Mouse (Mus musculus): Measurements from ENCODE around the gene Prpf38a. TPM values are rescaled to one million over a fixed set of nuclear protein-coding genes. Genes with fewer than 3 reads are reported as not detected.

The Prpf38a gene
- polyA plus RNA-seq (2015; fragmentation: Nextera tagmentation; extraction: Ambion mirVana) = 40.4 and 42.1 TPM in 2 replicates

- Histone ChIP-seq H3K4me1 (ENCODE audit: insufficient read depth, low read depth, low read length) (no peaks in the 10 kb centered on the region), H3K9ac (replicated peaks; ENCODE audit: low read depth) (peak within 1 kb of the TSS; percentile 46), H3K4me2 (replicated peaks; ENCODE audit: low read depth, low read length) (peak within 1 kb of the TSS; percentile 79), H3K4me3 (ENCODE audit: low read depth, low read length) (peak within 1 kb of the TSS; percentile 66), H3K36me3 (ENCODE audit: insufficient read depth, low read length) (no peaks in the 10 kb centered on the region), H3K27me3 (replicated peaks; ENCODE audit: insufficient read depth, low read length) (no peaks in the 10 kb centered on the region), H3K27ac (ENCODE audit: low read length) (peak within 1 kb of the TSS; percentile 75), H3K9me3 (ENCODE audit: low read length) (no peaks in the 10 kb centered on the region)
- WGBS = under 1% methylated on average over 64 of the region's 64 CpGs
- peak; percentile 100 for ATAC-seq
- DNase-seq (ENCODE audit: low spot score) = peak; percentile 97
- TF ChIP-seq EP300 (IDR thresholded peaks at IDR 0.05) = no peak
- no peak for TF ChIP-seq CTCF (IDR thresholded peaks at IDR 0.05)
These were observed at the start of gene Prpf38a, which contains the start of gene Orc1 for GRCm38 (mm10) chr4:108578840-108579742. TSS of gene Prpf38a (minus strand) at chr4:108579336. TSS of gene Orc1 (plus strand) at chr4:108579423.

GRCm38 (mm10) chr4:108627066-108627465 lies 47.9 kb upstream of the Prpf38a start:
- DNase-seq (ENCODE audit: low spot score) = no peak
- no peak overlapping the region for H3K9ac ChIP-seq (replicated peaks; ENCODE audit: low read depth)
- ATAC-seq = no peak
- H3K27ac ChIP-seq (ENCODE audit: low read length) = no peak overlapping the region
- no peak overlapping the region for H3K4me2 ChIP-seq (replicated peaks; ENCODE audit: low read depth, low read length)
- H3K4me3 ChIP-seq (ENCODE audit: low read depth, low read length) = no peak overlapping the region
- TF ChIP-seq CTCF (IDR thresholded peaks at IDR 0.05) (no peak), EP300 (IDR thresholded peaks at IDR 0.05) (no peak)
- no peaks in the 10 kb centered on the region for H3K4me1 ChIP-seq (ENCODE audit: insufficient read depth, low read depth, low read length)
- 73% methylated on average over 5 of the region's 5 CpGs for WGBS
- peaks cover 48% of the 10 kb centered on the region for H3K36me3 ChIP-seq (ENCODE audit: insufficient read depth, low read length)
- no peaks in the 10 kb centered on the region for H3K27me3 ChIP-seq (replicated peaks; ENCODE audit: insufficient read depth, low read length)
- no peaks in the 10 kb centered on the region for H3K9me3 ChIP-seq (ENCODE audit: low read length)

- ATAC-seq (no peak), DNase-seq (ENCODE audit: low spot score) (no peak)
- H3K27ac ChIP-seq (ENCODE audit: low read length) = no peak overlapping the region
- H3K27me3 ChIP-seq (replicated peaks; ENCODE audit: insufficient read depth, low read length) = no peaks in the 10 kb centered on the region
- H3K4me1 ChIP-seq (ENCODE audit: insufficient read depth, low read depth, low read length) = peaks cover 9% of the 10 kb centered on the region; the same call in 1 of the 2 replicates
- WGBS = 95% methylated on average over 6 of the region's 6 CpGs
- H3K9me3 ChIP-seq (ENCODE audit: low read length) = no peaks in the 10 kb centered on the region
- no peak overlapping the region for H3K4me2 ChIP-seq (replicated peaks; ENCODE audit: low read depth, low read length)
- TF ChIP-seq CTCF (IDR thresholded peaks at IDR 0.05) (peak; percentile 34), EP300 (IDR thresholded peaks at IDR 0.05) (no peak)
- H3K9ac ChIP-seq (replicated peaks; ENCODE audit: low read depth) = no peak overlapping the region
- H3K4me3 ChIP-seq (ENCODE audit: low read depth, low read length) = no peak overlapping the region
- H3K36me3 ChIP-seq (ENCODE audit: insufficient read depth, low read length) = peaks cover 9% of the 10 kb centered on the region; the same call in 1 of the 2 replicates
These were observed 42.4 kb upstream of the Prpf38a start for GRCm38 (mm10) chr4:108621504-108621903.

- ATAC-seq (no peak), DNase-seq (ENCODE audit: low spot score) (peak; percentile 21)
- WGBS = 12% methylated on average over 8 of the region's 8 CpGs
- no peaks in the 10 kb centered on the region for H3K9me3 ChIP-seq (ENCODE audit: low read length)
- peaks cover 9% of the 10 kb centered on the region; the same call in 1 of the 2 replicates for H3K4me1 ChIP-seq (ENCODE audit: insufficient read depth, low read depth, low read length)
- H3K4me2 ChIP-seq (replicated peaks; ENCODE audit: low read depth, low read length) = peak overlapping the region; percentile 85
- peak overlapping the region; percentile 76 for H3K9ac ChIP-seq (replicated peaks; ENCODE audit: low read depth)
- peaks cover 5% of the 10 kb centered on the region; the same call in 1 of the 2 replicates for H3K36me3 ChIP-seq (ENCODE audit: insufficient read depth, low read length)
- H3K4me3 ChIP-seq (ENCODE audit: low read depth, low read length) = peak overlapping the region; percentile 80
- TF ChIP-seq CTCF (IDR thresholded peaks at IDR 0.05) (no peak), EP300 (IDR thresholded peaks at IDR 0.05) (no peak)
- H3K27me3 ChIP-seq (replicated peaks; ENCODE audit: insufficient read depth, low read length) = no peaks in the 10 kb centered on the region
- H3K27ac ChIP-seq (ENCODE audit: low read length) = peak overlapping the region; percentile 85
These were observed 41.4 kb upstream of the Prpf38a start for GRCm38 (mm10) chr4:108620536-108620935.

- H3K27ac ChIP-seq (ENCODE audit: low read length) = peak within 1 kb of the TSS; percentile 85
- no peaks in the 10 kb centered on the region for H3K27me3 ChIP-seq (replicated peaks; ENCODE audit: insufficient read depth, low read length)
- H3K4me1 ChIP-seq (ENCODE audit: insufficient read depth, low read depth, low read length) = peaks cover 9% of the 10 kb centered on the region; the same call in 1 of the 2 replicates
- WGBS = under 1% methylated on average over 72 of the region's 86 CpGs
- ATAC-seq (peak; percentile 97), DNase-seq (ENCODE audit: low spot score) (peak; percentile 96)
- no peak for TF ChIP-seq EP300 (IDR thresholded peaks at IDR 0.05)
- 0 out of 2 replicates have a peak, but pooled peaks have one; percentile 11 for TF ChIP-seq CTCF (IDR thresholded peaks at IDR 0.05)
- no peaks in the 10 kb centered on the region; the same call in 1 of the 2 replicates for H3K36me3 ChIP-seq (ENCODE audit: insufficient read depth, low read length)
- H3K4me3 ChIP-seq (ENCODE audit: low read depth, low read length) = peak within 1 kb of the TSS; percentile 80
- H3K9me3 ChIP-seq (ENCODE audit: low read length) = no peaks in the 10 kb centered on the region
- H3K4me2 ChIP-seq (replicated peaks; ENCODE audit: low read depth, low read length) = peak within 1 kb of the TSS; percentile 85
- H3K9ac ChIP-seq (replicated peaks; ENCODE audit: low read depth) = peak within 1 kb of the TSS; percentile 76
These were observed 40.6 kb upstream of the Prpf38a start, which contains the start of gene Cc2d1b for GRCm38 (mm10) chr4:108619587-108620341. TSS of gene Cc2d1b (plus strand) at chr4:108619940.

All from lung, postnatal 0 days (tissue).